Mouse (Mus musculus) embryonic fibroblast, embryonic 13.5 days (primary cell): ENCODE results near the gene Cmtm2a.

Experiments
- CTCF ChIP-seq: IDR thresholded peaks from 2 replicates; pipeline ENCODE4 v1.5.1; 2011; ENCODE audit warnings: mild to moderate bottlenecking, control low read depth, low read length, moderate library complexity, borderline replicate concordance; ENCODE audit not compliant: insufficient read depth
- POLR2A ChIP-seq: IDR thresholded peaks from 2 replicates; pipeline ENCODE4 v1.6.1; 2011; ENCODE audit warnings: low read depth, mild to moderate bottlenecking, control low read depth, low read length, moderate library complexity

DNA sequence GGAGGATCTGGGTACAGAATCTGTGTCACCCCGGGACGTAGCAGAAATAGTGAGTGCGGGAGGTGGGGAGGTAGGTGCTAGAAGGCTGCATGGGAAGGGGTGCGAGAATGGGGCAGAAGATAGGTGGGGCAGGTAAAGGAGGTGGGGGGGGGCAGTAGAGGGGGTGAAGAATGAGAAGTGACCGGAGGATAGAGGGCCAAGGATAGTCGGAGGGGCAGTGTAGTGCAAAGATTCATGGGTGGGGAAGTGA, 46.9 kb upstream of the Cmtm2a start:
- TF ChIP-seq CTCF (no peak), POLR2A (no peak)
